Mouse (Mus musculus): ENCODE measurements around the gene Kdm4b. TPM values are rescaled to one million over a fixed set of nuclear protein-coding genes. Genes with fewer than 3 reads are reported as not detected.

The Kdm4b gene
- polyA plus RNA-seq, 1 experiment from 2014 or later, result 77.9 TPM

DNA sequence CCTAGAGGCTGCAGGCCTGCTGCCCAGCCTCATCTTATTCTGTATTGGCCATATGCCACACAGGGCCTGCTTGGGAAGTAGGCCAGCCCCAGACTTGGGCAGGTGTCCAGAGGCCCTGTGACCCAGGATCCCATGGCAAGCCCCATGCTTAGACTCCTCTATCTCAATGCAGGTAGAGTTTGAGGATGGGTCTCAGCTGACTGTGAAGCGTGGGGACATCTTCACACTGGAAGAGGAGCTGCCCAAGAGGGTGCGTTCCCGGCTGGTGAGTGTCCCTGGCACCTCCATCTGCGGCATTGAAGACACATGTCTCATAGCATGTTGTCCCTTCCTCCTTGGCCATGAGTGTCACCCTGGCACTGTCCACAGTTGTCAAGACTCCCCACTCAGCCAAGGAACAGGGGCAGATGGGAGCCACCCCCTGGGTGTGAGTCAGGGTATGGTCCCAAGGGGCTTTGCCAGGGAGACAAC lies 75.2 kb downstream of the Kdm4b start:
- 96% methylated on average over 4 of the region's 4 CpGs for WGBS
- H3K27ac ChIP-seq (replicated peaks), result no peak overlapping the region
- H3K4me3 ChIP-seq, result no peak overlapping the region

DNA sequence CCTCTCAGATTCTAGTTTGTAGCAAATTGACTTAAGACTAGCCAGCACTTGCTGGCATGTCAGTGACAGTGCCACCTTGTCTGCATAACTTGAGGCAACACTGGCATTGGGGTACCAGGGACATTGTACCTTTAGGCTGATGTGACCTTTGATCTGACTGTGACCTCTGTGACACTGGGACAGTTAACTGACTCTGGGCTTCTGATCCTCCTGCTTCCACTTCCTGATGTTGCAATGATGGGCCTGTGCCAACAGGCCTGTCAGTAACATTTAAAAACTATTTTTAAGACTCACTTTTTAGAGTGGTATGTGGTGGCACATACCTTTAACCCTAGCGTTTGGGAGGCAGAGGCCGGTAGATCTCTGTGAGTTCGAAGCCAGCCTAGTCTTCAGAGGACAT lies 79.5 kb downstream of the Kdm4b start:
- 88% methylated on average over 3 of the region's 3 CpGs for WGBS
- H3K36me3 ChIP-seq, result peaks cover 60% of the 10 kb centered on the region
- H3K9me3 ChIP-seq, result no peaks in the 10 kb centered on the region

More for the DNA sequence above, 75.2 kb downstream of the Kdm4b start:
- peaks cover 93% of the 10 kb centered on the region for H3K36me3 ChIP-seq
- no peaks in the 10 kb centered on the region for H3K27me3 ChIP-seq
- ATAC-seq (ENCODE audit: low read depth), result no peak
- no peak overlapping the region for H3K9ac ChIP-seq
- no peaks in the 10 kb centered on the region for H3K4me1 ChIP-seq (replicated peaks)
- no peaks in the 10 kb centered on the region for H3K9me3 ChIP-seq
- no peak overlapping the region for H3K4me2 ChIP-seq

DNA sequence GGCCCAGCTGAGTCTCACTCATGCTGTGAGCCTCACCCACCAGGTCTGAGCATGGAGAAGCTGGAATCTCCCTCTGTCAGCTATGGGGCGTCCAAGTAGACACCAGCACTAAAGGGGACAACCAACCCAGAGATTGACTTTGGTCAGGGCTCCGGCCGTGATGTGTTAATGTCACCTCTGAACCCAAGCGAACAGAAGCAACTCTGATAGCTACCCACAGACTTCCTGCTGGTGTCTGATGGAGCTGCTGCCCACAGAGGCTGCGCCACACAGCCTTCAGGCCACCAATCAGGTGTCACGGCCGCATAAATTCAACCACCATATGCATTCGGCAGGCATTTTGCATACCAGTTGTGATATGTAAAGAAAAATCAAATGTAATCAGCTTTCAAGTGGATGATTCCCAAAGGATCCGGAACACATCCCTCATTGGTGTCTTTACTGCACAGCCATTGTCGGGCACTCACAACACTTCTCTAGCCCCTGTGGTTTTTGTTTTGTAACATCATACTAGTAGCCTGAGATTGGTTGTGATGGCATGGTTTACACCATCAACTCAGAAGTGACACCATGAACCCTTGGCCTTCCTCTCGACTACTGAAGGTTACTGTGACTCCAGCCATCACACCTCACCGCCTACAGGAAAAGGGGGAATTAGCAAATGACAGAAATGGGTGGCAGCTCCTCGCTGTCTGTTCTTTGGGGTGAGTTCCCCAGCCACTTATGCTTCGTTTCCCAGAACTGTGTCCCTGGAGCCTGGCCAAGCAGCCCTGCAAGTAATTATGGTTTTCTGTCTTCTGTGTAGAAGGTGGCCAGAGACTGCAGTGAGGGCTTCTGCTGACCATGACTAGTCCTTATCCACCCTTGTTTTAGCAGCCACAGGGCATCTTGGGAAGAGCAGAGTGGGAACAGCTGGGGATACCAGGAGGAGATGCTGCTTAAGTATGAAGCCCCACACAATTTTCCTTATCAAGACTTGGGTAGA lies 80.3 kb downstream of the Kdm4b start:
- 82% methylated on average over 14 of the region's 14 CpGs for WGBS
- Histone ChIP-seq H3K27me3 (no peaks in the 10 kb centered on the region), H3K4me3 (no peak overlapping the region), H3K4me2 (no peak overlapping the region), H3K9me3 (no peaks in the 10 kb centered on the region), H3K36me3 (peaks cover 60% of the 10 kb centered on the region), H3K9ac (no peak overlapping the region), H3K27ac (replicated peaks) (peak overlapping the region; percentile 72), H3K4me1 (replicated peaks) (peaks cover 35% of the 10 kb centered on the region)
- no peak for ATAC-seq (ENCODE audit: low read depth)

More for the DNA sequence above, 79.5 kb downstream of the Kdm4b start:
- H3K4me2 ChIP-seq, result no peak overlapping the region
- no peak overlapping the region for H3K9ac ChIP-seq
- no peak overlapping the region for H3K4me3 ChIP-seq
- no peaks in the 10 kb centered on the region for H3K27me3 ChIP-seq
- ATAC-seq (ENCODE audit: low read depth), result no peak
- H3K4me1 ChIP-seq (replicated peaks), result peaks cover 35% of the 10 kb centered on the region
- H3K27ac ChIP-seq (replicated peaks), result 0 out of 2 replicates have a peak overlapping the region, but pooled peaks have one; percentile 72

DNA sequence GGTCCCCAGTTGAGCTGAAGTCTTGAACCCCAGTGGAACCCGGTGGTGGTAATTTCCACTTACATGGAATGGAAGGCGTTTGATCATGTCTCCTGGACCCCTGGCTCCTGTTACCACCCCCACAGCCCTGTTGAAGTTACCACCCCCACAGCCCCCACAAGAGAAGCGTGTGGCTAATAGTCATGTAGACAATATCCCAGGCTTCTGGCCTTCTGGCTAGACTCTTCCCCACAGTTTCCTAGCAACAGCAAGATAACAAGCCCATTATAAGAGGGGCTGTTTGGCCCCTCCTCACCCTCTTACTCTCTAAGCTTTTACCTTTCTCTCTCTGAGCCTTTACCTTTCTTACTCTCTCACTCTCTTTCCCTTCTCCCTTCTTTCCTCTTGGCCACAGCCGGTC lies 81.0 kb downstream of the Kdm4b start:
- no peak overlapping the region for H3K4me2 ChIP-seq
- H3K27me3 ChIP-seq, result no peaks in the 10 kb centered on the region
- ATAC-seq (ENCODE audit: low read depth), result no peak
- 53% methylated on average over 4 of the region's 4 CpGs for WGBS
- no peak overlapping the region for H3K4me3 ChIP-seq
- H3K36me3 ChIP-seq, result peaks cover 60% of the 10 kb centered on the region
- H3K27ac ChIP-seq (replicated peaks), result peak overlapping the region; percentile 72
- H3K9ac ChIP-seq, result no peak overlapping the region
- H3K9me3 ChIP-seq, result no peaks in the 10 kb centered on the region
- peaks cover 35% of the 10 kb centered on the region for H3K4me1 ChIP-seq (replicated peaks)

DNA sequence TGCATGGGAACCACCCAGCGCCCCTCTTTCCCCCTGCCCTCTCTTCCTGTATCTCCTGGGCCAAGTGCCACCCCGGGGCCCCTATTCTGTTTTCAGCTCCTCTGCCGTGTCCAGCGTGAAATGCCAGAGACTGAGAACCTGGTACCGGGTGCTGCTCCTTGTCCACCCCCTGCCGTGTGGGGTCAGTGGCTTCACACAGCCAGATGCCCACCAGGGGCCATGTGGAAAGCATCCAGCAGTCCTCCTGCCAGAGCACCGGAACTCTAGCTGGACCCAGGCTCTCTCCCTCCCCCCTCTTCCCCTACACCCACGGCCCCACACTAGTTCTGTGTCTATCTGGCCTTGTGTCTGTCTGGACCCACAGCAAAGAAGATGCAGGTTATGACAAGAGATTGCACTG lies 81.5 kb downstream of the Kdm4b start:
- peak overlapping the region; percentile 72 for H3K27ac ChIP-seq (replicated peaks)
- H3K4me1 ChIP-seq (replicated peaks), result peaks cover 35% of the 10 kb centered on the region
- H3K4me2 ChIP-seq, result no peak overlapping the region
- H3K36me3 ChIP-seq, result peaks cover 60% of the 10 kb centered on the region
- peak overlapping the region; percentile 34 for H3K9ac ChIP-seq
- 53% methylated on average over 8 of the region's 8 CpGs for WGBS
- H3K27me3 ChIP-seq, result no peaks in the 10 kb centered on the region
- no peaks in the 10 kb centered on the region for H3K9me3 ChIP-seq
- H3K4me3 ChIP-seq, result no peak overlapping the region
- ATAC-seq (ENCODE audit: low read depth), result no peak

DNA sequence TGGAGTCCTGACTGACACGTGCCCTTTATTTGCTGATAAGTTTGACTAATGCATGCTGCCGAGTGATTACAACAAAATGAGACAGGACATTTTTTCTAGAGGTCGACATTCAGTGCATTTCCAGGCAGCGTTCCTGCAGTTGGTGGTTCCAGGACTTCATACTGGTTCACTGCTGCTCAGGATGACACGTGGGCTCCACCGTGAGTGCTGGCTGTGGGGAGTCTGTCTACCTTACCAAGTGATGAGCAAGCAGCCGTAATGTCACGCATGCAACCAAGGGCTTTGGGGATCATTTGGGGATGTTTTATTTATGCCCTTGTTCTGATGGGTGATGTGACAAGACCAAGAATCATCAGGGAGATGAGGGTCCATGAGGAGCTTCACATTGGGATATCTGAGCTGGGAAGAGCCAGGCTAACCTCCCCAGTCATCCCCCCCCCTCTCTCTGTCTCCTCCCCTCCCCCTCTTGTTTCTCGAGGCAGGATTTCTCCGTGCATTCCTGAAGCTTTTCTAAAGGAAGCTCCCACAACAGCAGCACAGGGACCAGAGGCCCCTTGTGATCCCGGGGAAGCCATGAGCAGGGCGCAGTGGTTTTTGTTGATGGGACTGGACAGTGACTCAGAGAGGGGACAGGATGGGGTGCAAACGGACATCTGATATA lies 83.2 kb downstream of the Kdm4b start:
- Histone ChIP-seq H3K9ac (no peak overlapping the region), H3K9me3 (no peaks in the 10 kb centered on the region), H3K4me2 (no peak overlapping the region), H3K36me3 (peaks cover 62% of the 10 kb centered on the region), H3K4me1 (replicated peaks) (peaks cover 35% of the 10 kb centered on the region), H3K27me3 (no peaks in the 10 kb centered on the region), H3K4me3 (no peak overlapping the region), H3K27ac (replicated peaks) (peak overlapping the region; percentile 70)
- ATAC-seq (ENCODE audit: low read depth), result 0 out of 2 replicates have a peak, but pooled peaks have one; percentile 11
- 49% methylated on average over 13 of the region's 13 CpGs for WGBS

DNA sequence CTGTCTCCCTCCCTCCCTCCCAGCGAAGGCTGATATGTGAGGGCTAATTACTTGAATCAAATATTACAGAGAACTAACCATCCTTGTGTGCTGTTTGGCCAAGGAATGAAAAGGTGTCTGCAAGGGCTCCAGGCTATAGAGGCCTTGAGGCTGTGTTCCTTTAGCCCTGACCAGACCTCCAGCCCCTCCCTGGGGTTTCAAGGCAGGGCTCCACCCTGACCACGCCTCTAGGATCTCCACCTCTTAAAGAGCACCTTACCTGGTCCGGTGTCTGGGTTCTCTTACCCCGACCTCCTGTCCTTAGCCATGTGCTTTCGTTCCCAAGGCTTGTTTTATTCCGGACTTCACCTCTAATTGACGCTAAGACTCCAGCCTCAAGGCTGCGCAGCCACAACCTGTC lies 83.9 kb downstream of the Kdm4b start:
- peaks cover 62% of the 10 kb centered on the region for H3K36me3 ChIP-seq
- H3K9ac ChIP-seq, result no peak overlapping the region

DNA sequence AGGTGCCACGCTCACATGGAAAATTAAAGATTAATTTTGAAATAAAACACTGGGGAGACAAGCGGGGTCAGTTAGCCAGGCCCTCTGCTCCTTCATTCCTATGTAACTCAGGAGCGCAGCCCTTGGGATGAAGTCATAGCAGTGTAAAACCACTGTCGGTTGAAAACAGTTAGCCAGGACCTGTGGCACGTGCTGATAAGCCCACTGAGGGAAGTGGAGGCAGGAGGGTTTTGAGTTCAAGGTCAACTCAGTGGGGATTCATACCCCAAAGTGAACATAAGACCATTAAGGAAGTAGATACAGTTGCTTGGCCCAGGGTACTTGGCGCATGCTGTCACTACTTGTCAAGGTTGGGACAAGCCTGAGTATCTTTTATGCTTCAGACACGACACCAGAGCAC lies 85.6 kb downstream of the Kdm4b start:
- ATAC-seq (ENCODE audit: low read depth), result no peak
- Histone ChIP-seq H3K4me3 (no peak overlapping the region), H3K27ac (replicated peaks) (no peak overlapping the region), H3K9me3 (no peaks in the 10 kb centered on the region), H3K4me2 (no peak overlapping the region), H3K4me1 (replicated peaks) (peaks cover 32% of the 10 kb centered on the region), H3K36me3 (peaks cover 71% of the 10 kb centered on the region), H3K27me3 (no peaks in the 10 kb centered on the region), H3K9ac (no peak overlapping the region)
- WGBS, result 95% methylated on average over 7 of the region's 7 CpGs

More for the DNA sequence above, 83.9 kb downstream of the Kdm4b start:
- H3K27me3 ChIP-seq, result no peaks in the 10 kb centered on the region
- peaks cover 35% of the 10 kb centered on the region for H3K4me1 ChIP-seq (replicated peaks)
- no peak overlapping the region for H3K4me3 ChIP-seq
- peak overlapping the region; percentile 70 for H3K27ac ChIP-seq (replicated peaks)
- no peaks in the 10 kb centered on the region for H3K9me3 ChIP-seq
- no peak overlapping the region for H3K4me2 ChIP-seq
- 39% methylated on average over 8 of the region's 8 CpGs for WGBS
- no peak for ATAC-seq (ENCODE audit: low read depth)

DNA sequence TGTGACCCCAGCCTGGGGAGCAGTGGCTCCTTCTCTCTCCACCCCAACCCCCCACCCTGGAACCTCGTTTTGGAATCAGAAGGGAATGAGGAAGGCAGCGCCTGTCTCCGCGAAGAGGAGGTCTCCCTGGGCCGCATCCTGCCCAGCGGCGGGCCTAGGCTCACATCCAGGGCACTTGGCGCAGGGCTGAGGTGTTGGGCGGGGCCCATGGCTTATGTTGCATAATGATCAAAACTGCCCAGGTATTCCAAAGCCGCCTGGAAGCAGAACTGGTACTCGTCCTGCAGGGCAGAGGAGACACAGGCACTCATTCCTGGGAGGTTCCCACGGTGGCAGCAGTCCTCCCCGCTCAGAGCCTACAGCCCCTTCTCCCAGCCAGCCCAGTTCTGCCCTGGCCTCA lies 87.3 kb downstream of the Kdm4b start:
- Histone ChIP-seq H3K4me1 (replicated peaks) (peaks cover 15% of the 10 kb centered on the region), H3K4me2 (no peak overlapping the region), H3K36me3 (peaks cover 87% of the 10 kb centered on the region), H3K9me3 (no peaks in the 10 kb centered on the region), H3K9ac (no peak overlapping the region), H3K4me3 (no peak overlapping the region), H3K27ac (replicated peaks) (no peak overlapping the region), H3K27me3 (no peaks in the 10 kb centered on the region)
- 89% methylated on average over 13 of the region's 13 CpGs for WGBS
- no peak for ATAC-seq (ENCODE audit: low read depth)

DNA sequence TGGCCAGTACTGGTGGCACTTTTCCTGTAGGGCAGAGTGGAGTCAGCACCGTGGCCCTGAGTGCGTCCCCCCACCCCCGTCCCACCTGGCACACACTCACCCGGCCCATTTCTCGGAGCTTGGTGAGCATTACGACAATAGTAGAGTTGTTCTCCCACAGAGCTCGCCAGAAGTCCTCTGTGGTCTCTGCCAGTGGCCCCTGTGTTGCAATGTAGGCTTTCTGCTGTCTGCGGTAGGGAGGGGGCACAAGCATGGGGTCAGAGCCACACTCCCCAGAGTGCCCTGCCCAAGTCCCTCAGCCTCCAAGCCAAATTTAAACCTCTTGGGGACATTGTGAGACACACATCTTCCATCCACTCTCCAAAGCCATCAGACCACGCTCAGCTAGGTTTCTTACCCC lies 88.9 kb downstream of the Kdm4b start:
- H3K27me3 ChIP-seq, result no peaks in the 10 kb centered on the region

DNA sequence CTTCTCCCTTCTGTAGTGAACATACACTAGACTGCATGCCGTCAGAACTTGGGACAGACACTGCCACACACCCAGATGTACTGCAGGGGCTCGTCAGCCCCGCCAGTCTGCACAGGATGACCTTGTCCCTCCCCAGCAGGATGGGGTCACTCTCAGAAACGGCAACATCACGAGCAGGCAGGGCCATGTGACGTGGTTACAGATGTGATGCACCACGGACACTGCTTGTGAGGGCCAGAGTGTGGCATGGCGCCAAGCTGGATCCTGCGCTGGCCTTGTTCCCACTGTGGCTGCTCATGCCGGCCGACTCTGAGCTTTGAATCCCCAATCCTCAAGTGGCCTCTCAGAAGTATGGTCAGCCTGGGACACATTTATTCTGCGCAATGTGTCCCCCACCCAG lies 92.4 kb downstream of the Kdm4b start:
- H3K9ac ChIP-seq, result no peak overlapping the region
- H3K36me3 ChIP-seq, result peaks cover 98% of the 10 kb centered on the region
- no peaks in the 10 kb centered on the region for H3K27me3 ChIP-seq
- no peak overlapping the region for H3K4me2 ChIP-seq
- WGBS, result 74% methylated on average over 12 of the region's 12 CpGs
- no peaks in the 10 kb centered on the region for H3K4me1 ChIP-seq (replicated peaks)
- no peaks in the 10 kb centered on the region for H3K9me3 ChIP-seq
- no peak overlapping the region for H3K27ac ChIP-seq (replicated peaks)
- peak; percentile 9; the same call in 1 of the 2 replicates for ATAC-seq (ENCODE audit: low read depth)
- no peak overlapping the region for H3K4me3 ChIP-seq

More for the DNA sequence above, 88.9 kb downstream of the Kdm4b start:
- H3K4me1 ChIP-seq (replicated peaks), result peaks cover 5% of the 10 kb centered on the region
- no peak for ATAC-seq (ENCODE audit: low read depth)
- WGBS, result 91% methylated on average over 9 of the region's 9 CpGs
- H3K36me3 ChIP-seq, result peaks cover 99% of the 10 kb centered on the region
- H3K27ac ChIP-seq (replicated peaks), result no peak overlapping the region
- no peak overlapping the region for H3K4me3 ChIP-seq
- no peaks in the 10 kb centered on the region for H3K9me3 ChIP-seq
- no peak overlapping the region for H3K9ac ChIP-seq
- H3K4me2 ChIP-seq, result no peak overlapping the region

DNA sequence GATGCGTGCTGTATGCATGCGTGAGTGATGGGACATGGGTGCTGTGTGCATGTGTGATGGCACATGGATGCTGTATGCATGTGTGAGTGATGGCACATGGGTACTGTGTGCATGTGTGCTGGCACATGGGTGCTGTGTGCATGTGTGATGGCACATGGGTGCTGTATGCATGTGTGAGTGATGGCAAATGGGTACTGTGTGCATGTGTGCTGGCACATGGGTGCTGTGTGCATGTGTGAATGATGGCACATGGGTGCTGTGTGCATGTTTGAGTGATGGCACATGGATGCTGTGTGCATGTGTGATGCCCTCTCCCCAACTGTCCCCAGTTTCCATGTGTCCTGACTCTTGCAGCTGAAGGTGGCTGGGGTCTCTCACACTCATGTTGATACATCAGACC lies 94.2 kb downstream of the Kdm4b start:
- H3K4me2 ChIP-seq, result no peak overlapping the region

More for the DNA sequence above, 94.2 kb downstream of the Kdm4b start:
- Histone ChIP-seq H3K4me3 (no peak overlapping the region), H3K9ac (no peak overlapping the region), H3K36me3 (peaks cover 98% of the 10 kb centered on the region), H3K9me3 (no peaks in the 10 kb centered on the region), H3K4me1 (replicated peaks) (peaks cover 2% of the 10 kb centered on the region), H3K27me3 (no peaks in the 10 kb centered on the region), H3K27ac (replicated peaks) (no peak overlapping the region)
- WGBS, result 99% methylated on average over 2 of the region's 2 CpGs
- ATAC-seq (ENCODE audit: low read depth), result no peak

All from neural tube, embryonic 13.5 days (tissue).